Mouse (Mus musculus) forebrain, embryonic 10.5 days (tissue): Measurements from ENCODE around the gene Gm12258. TPM values are rescaled to one million over a fixed set of nuclear protein-coding genes. Genes with fewer than 3 reads are reported as not detected.

Experiments
- DNase-seq: peaks from one replicate; pipeline ENCODE4 v3.0.0-alpha.2; 2017; ENCODE audit warnings: low spot score; ENCODE audit errors: extremely low spot score
- H3K27ac ChIP-seq: fragments of 300-500 bp; sonication (generic); 2 replicates; pipeline ENCODE4 v1.5.1; 2016; ENCODE audit warnings: mild to moderate bottlenecking
- H3K27me3 ChIP-seq: fragments of 300-500 bp; sonication (generic); 2 replicates; pipeline ENCODE4 v1.6.1; 2016; ENCODE audit warnings: mild to moderate bottlenecking; ENCODE audit not compliant: poor library complexity, severe bottlenecking
- H3K36me3 ChIP-seq: fragments of 300-500 bp; sonication (generic); replicated peaks from 2 replicates; pipeline ENCODE4 v1.6.1; 2016; ENCODE audit warnings: mild to moderate bottlenecking, moderate library complexity
- H3K4me1 ChIP-seq: fragments of 300-500 bp; sonication (generic); 2 replicates; pipeline ENCODE4 v1.6.1; 2016
- H3K4me3 ChIP-seq: fragments of 300-500 bp; sonication (generic); 2 replicates; pipeline ENCODE4 v1.5.1; 2016; ENCODE audit warnings: mild to moderate bottlenecking, moderate library complexity
- H3K9me3 ChIP-seq: fragments of 300-500 bp; sonication (generic); 2 replicates; pipeline ENCODE4 v1.6.1; 2016; ENCODE audit warnings: mild to moderate bottlenecking, moderate library complexity
- WGBS: fragments of 180-500 bp; shearing (Covaris S2); methylation state at CpG from one replicate; pipeline ENCODE4 v1.1.7; 2016; 5-methylcytosine and 5-hydroxymethylcytosine counted together
- polyA plus RNA-seq: library from polyadenylated mRNA; unstranded; fragments of >200 nt; fragmentation: Nextera tagmentation; extraction: Ambion mirVana; gene quantifications from 2 replicates; pipeline ENCODE4 v1.2.1, GENCODE M21; 2016

Gm12258 gene
- polyA plus RNA-seq, 1 experiment from 2014 or later = 9.3 TPM

DNA sequence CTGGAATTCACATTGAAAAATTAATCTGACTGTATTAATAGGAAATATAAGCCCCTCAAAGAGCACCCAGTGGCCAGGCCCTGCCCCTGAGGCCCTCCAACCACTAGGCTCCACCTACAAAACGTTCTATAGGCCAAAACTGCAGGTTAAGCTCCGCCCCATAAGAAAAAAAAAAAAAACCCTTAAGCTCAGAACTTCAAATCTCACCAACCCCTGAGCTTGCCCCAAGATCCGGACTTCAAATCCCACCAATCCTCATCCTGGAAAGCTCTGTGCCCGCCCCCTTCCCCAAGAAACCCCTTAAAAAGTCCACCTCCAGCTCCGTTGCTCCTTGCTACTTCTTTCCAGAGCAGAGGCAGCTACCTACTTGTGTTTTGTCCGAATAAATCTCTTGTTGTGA lies 57.9 kb downstream of the Gm12258 start:
- Histone ChIP-seq H3K27ac (0 out of 2 replicates have a peak overlapping the region, but pooled peaks have one; percentile 20), H3K9me3 (no peaks in the 10 kb centered on the region), H3K27me3 (no peaks in the 10 kb centered on the region), H3K4me3 (peak overlapping the region; percentile 88), H3K4me1 (peaks cover 16% of the 10 kb centered on the region), H3K36me3 (peaks cover 28% of the 10 kb centered on the region)
- DNase-seq = peak; percentile 22
- 36% methylated on average over 6 of the region's 6 CpGs for WGBS

Other genes starting within 250 kb of the Gm12258 start
- not detected in 2 replicates for gene 2210407C18Rik, start 231.1 kb upstream of the Gm12258 start, polyA plus RNA-seq
- not detected in 2 replicates for gene Olfr323, start 216.7 kb upstream of the Gm12258 start, polyA plus RNA-seq
- gene Trim58, start 206.7 kb upstream of the Gm12258 start, polyA plus RNA-seq = 0.33 and 0.35 TPM in 2 replicates
- gene Olfr322, start 188.4 kb upstream of the Gm12258 start, polyA plus RNA-seq = not detected in 2 replicates
- not detected in 2 replicates for gene Olfr320, start 166.1 kb upstream of the Gm12258 start, polyA plus RNA-seq
- not detected in 2 replicates for gene Olfr319, start 148.0 kb upstream of the Gm12258 start, polyA plus RNA-seq
- not detected in 2 replicates for gene Olfr318, start 123.1 kb upstream of the Gm12258 start, polyA plus RNA-seq
- not detected in 2 replicates for gene Olfr317, start 107.9 kb upstream of the Gm12258 start, polyA plus RNA-seq
- not detected in 2 replicates for gene Olfr316, start 94.4 kb upstream of the Gm12258 start, polyA plus RNA-seq
- not detected in 2 replicates for gene Olfr315, start 74.0 kb upstream of the Gm12258 start, polyA plus RNA-seq
- gene Olfr314, start 64.2 kb upstream of the Gm12258 start, polyA plus RNA-seq = not detected in 2 replicates
- 1.0 and 1.9 TPM in 2 replicates for gene Fam183b, start 45.2 kb upstream of the Gm12258 start, polyA plus RNA-seq
- not detected in 2 replicates for gene Olfr313, start 32.2 kb upstream of the Gm12258 start, polyA plus RNA-seq
- not detected in 2 replicates for gene Olfr312, start 17.9 kb upstream of the Gm12258 start, polyA plus RNA-seq
- gene Olfr311, start 7.9 kb upstream of the Gm12258 start, polyA plus RNA-seq = not detected in 2 replicates
- 9.3 and 9.4 TPM in 2 replicates for gene 2810021J22Rik, start 20.1 kb downstream of the Gm12258 start, polyA plus RNA-seq
- gene Zfp39, start 57.1 kb downstream of the Gm12258 start, polyA plus RNA-seq = 5.8 and 6.4 TPM in 2 replicates
- 0.05 TPM in 1 of 2 replicates, not detected in the other for gene Btnl10, start 70.8 kb downstream of the Gm12258 start, polyA plus RNA-seq
- gene Rnf187, start 91.8 kb downstream of the Gm12258 start, polyA plus RNA-seq = 265 and 273 TPM in 2 replicates
- 22.7 and 36.5 TPM in 2 replicates for gene Hist3h2ba, start 101.8 kb downstream of the Gm12258 start, polyA plus RNA-seq
- 15.1 and 19.4 TPM in 2 replicates for gene Hist3h2a, start 107.5 kb downstream of the Gm12258 start, polyA plus RNA-seq
- 0.19 and 0.31 TPM in 2 replicates for gene Trim17, start 107.5 kb downstream of the Gm12258 start, polyA plus RNA-seq
- 18.5 and 19.6 TPM in 2 replicates for gene Trim11, start 130.9 kb downstream of the Gm12258 start, polyA plus RNA-seq